Mouse (Mus musculus) kidney, embryonic 15.5 days (tissue): Measurements from ENCODE around the gene Vmn2r54. TPM values are rescaled to one million over a fixed set of nuclear protein-coding genes. Genes with fewer than 3 reads are reported as not detected.
"Not testable (repeated sequence)": the region's sequence is repeated elsewhere in the genome, so short reads cannot be mapped to it uniquely, and the experiment has no call there.

ENCODE experiments used
- ATAC-seq: fragments of 200-750 bp; cut with Nextera tagmentation; replicated peaks from 2 replicates; pipeline ENCODE4 v1.8.0; 2017; ENCODE audit warnings: moderate TSS enrichment; ENCODE audit not compliant: low FRiP score
- H3K27ac ChIP-seq: fragments of 300-500 bp; sonication (generic); 2 replicates; pipeline ENCODE4 v1.5.1; 2015; ENCODE audit warnings: mild to moderate bottlenecking, inconsistent platforms
- H3K27me3 ChIP-seq: fragments of 300-500 bp; sonication (generic); 2 replicates; pipeline ENCODE4 v1.6.1; 2015; ENCODE audit warnings: inconsistent platforms
- H3K36me3 ChIP-seq: fragments of 300-500 bp; sonication (generic); 2 replicates; pipeline ENCODE4 v1.6.1; 2015; ENCODE audit warnings: inconsistent platforms
- H3K4me1 ChIP-seq: fragments of 300-500 bp; sonication (generic); 2 replicates; pipeline ENCODE4 v1.6.1; 2015; ENCODE audit warnings: inconsistent platforms
- H3K4me2 ChIP-seq: fragments of 300-500 bp; sonication (generic); 2 replicates; pipeline ENCODE4 v1.6.1; 2015; ENCODE audit warnings: moderate library complexity, mild to moderate bottlenecking, inconsistent platforms
- H3K4me3 ChIP-seq: fragments of 300-500 bp; sonication (generic); replicated peaks from 2 replicates; pipeline ENCODE4 v1.5.1; 2015; ENCODE audit warnings: mild to moderate bottlenecking, inconsistent platforms
- H3K9ac ChIP-seq: fragments of 300-500 bp; sonication (generic); 2 replicates; pipeline ENCODE4 v1.6.1; 2015; ENCODE audit warnings: mild to moderate bottlenecking, inconsistent platforms
- H3K9me3 ChIP-seq: fragments of 300-500 bp; sonication (generic); replicated peaks from 2 replicates; pipeline ENCODE4 v1.6.1; 2016; ENCODE audit warnings: inconsistent platforms
- WGBS: fragments of 180-500 bp; shearing (Covaris S2); methylation state at CpG from one replicate; pipeline ENCODE4 v1.1.7; 2015; ENCODE audit warnings: mixed read lengths; 5-methylcytosine and 5-hydroxymethylcytosine counted together
- polyA plus RNA-seq: library from polyadenylated mRNA; unstranded; fragments of >200 nt; fragmentation: Nextera tagmentation; extraction: Ambion mirVana; gene quantifications from 2 replicates; pipeline ENCODE4 v1.2.1, GENCODE M21; 2015

Vmn2r54 gene
- polyA plus RNA-seq = not detected in 2 replicates

DNA sequence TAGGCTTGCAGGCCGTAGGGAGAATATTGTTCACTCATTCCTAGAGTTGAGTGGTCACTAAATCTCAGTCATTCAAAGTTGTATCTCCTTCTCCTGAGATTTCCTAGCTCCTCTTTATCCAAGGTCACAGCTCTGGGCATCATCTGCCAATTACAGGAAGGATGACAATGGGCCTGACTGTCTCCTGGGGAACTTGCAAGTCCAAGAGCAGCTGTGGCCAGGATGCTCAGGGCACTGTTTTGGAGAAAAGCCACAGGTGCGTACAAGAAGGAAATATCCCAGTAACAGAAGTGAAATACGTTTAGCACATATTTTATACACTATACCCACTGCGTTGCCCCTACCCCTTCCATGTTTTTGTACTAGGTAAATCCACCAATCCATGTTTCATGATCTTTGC is at the start of gene Vmn2r54:
TSS of gene Vmn2r54 (minus strand) at position 101 of the 400 bp plus-strand sequence.
- not testable (repeated sequence) for H3K4me2 ChIP-seq, ATAC-seq, H3K9me3 ChIP-seq, H3K36me3 ChIP-seq, H3K27me3 ChIP-seq, H3K4me1 ChIP-seq, H3K9ac ChIP-seq, H3K27ac ChIP-seq, H3K4me3 ChIP-seq
- WGBS = 85% methylated on average over 3 of the region's 4 CpGs

DNA sequence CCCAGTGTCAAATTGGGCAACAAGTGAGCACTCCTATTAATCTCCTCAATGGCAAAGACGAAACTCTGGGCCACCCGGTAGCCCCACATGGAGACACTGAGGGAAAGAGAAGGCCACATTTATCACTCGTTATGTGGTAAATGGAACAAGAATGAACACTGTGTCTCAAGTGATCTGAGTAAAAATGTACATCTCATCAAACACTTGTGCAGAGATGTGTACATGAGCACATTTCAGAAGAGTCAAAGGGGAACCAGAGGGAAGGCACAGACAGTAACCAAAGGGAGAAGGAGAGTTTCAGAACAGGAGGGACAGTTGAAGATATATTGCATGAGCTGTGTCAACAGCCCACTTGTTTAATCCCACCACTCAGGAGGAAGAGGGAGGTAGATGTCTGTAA is 44.8 kb upstream of the Vmn2r54 start, which contains the start of gene Vmn2r55:
TSS of gene Vmn2r55 (minus strand) at position 101 of the 400 bp plus-strand sequence.
- H3K9me3 ChIP-seq, H3K4me1 ChIP-seq, H3K4me2 ChIP-seq, H3K27me3 ChIP-seq, H3K36me3 ChIP-seq, H3K4me3 ChIP-seq, H3K27ac ChIP-seq, ATAC-seq, H3K9ac ChIP-seq: not testable (repeated sequence)
- WGBS = 88% methylated on average over 3 of the region's 3 CpGs

DNA sequence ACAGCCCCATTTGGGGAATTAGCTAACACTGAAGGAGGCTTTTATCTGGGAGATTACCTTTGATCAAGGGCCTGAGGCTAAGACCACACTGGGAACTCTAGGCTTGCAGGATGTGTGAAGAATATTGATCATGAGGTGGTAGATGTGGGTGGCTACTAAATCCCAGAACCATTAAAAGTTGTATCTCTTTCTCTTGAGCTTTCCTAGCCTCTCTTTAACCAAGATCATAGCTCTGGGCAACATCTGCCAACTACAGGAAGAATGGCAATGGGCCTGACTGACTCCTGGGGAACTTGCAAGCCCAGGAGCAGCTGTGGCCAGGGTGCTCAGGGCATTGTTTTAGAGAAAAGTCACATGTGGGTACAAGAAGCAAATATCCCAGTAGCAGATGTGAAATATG is 31.4 kb downstream of the Vmn2r54 start, which contains the start of gene Vmn2r53:
TSS of gene Vmn2r53 (minus strand) at position 101 of the 400 bp plus-strand sequence.
- ATAC-seq = no peak
- Histone ChIP-seq H3K27me3 (no peaks in the 10 kb centered on the region), H3K4me2 (no peak within 1 kb of the TSS), H3K9ac (no peak within 1 kb of the TSS), H3K4me3 (no peak within 1 kb of the TSS), H3K4me1 (no peaks in the 10 kb centered on the region), H3K36me3 (no peaks in the 10 kb centered on the region), H3K27ac (no peak within 1 kb of the TSS), H3K9me3 (peaks cover 3% of the 10 kb centered on the region; the same call in 1 of the 2 replicates)

Other genes starting within 250 kb of the Vmn2r54 start
- 3.0 and 3.8 TPM in 2 replicates for gene Zfp551, start 217.6 kb downstream of the Vmn2r54 start, polyA plus RNA-seq
- 25.8 and 26.1 TPM in 2 replicates for gene Zfp606, start 162.0 kb downstream of the Vmn2r54 start, polyA plus RNA-seq
- not detected in 2 replicates for gene 2900092C05Rik, start 127.8 kb downstream of the Vmn2r54 start, polyA plus RNA-seq
- gene Vmn2r53, start 31.5 kb downstream of the Vmn2r54 start, polyA plus RNA-seq = 0.01 TPM in 1 of 2 replicates, not detected in the other
- gene Vmn2r55, start 44.7 kb upstream of the Vmn2r54 start, polyA plus RNA-seq = not detected in 2 replicates
- gene Vmn2r56, start 94.7 kb upstream of the Vmn2r54 start, polyA plus RNA-seq = not detected in 2 replicates
- gene Zscan18, start 163.3 kb upstream of the Vmn2r54 start, polyA plus RNA-seq = 7.9 and 8.9 TPM in 2 replicates
- gene Zfp329, start 178.5 kb upstream of the Vmn2r54 start, polyA plus RNA-seq = 15.8 and 16.4 TPM in 2 replicates
- 32.3 and 34.0 TPM in 2 replicates for gene Zfp110, start 194.4 kb upstream of the Vmn2r54 start, polyA plus RNA-seq
- 3.7 and 3.8 TPM in 2 replicates for gene Zfp128, start 240.9 kb upstream of the Vmn2r54 start, polyA plus RNA-seq